Mouse (Mus musculus) heart, embryonic 15.5 days (tissue): Measurements from ENCODE around the gene Ttc28. TPM values are rescaled to one million over a fixed set of nuclear protein-coding genes. Genes with fewer than 3 reads are reported as not detected.

Source experiments
- ATAC-seq: fragments of 200-750 bp; cut with Nextera tagmentation; replicated peaks from 2 replicates; pipeline ENCODE4 v1.8.0; 2017; ENCODE audit warnings: low read depth, moderate TSS enrichment; ENCODE audit not compliant: insufficient number of reproducible peaks, insufficient read depth, low FRiP score
- H3K27ac ChIP-seq: fragments of 300-500 bp; sonication (generic); 2 replicates; pipeline ENCODE4 v1.5.1; 2015; ENCODE audit warnings: mild to moderate bottlenecking, inconsistent platforms
- H3K27me3 ChIP-seq: fragments of 300-500 bp; sonication (generic); 2 replicates; pipeline ENCODE4 v1.6.1; 2015; ENCODE audit warnings: inconsistent platforms
- H3K36me3 ChIP-seq: fragments of 300-500 bp; sonication (generic); 2 replicates; pipeline ENCODE4 v1.6.1; 2015; ENCODE audit warnings: mild to moderate bottlenecking, inconsistent platforms
- H3K4me1 ChIP-seq: fragments of 300-500 bp; sonication (generic); replicated peaks from 2 replicates; pipeline ENCODE4 v1.6.1; 2015; ENCODE audit warnings: inconsistent platforms
- H3K4me2 ChIP-seq: fragments of 300-500 bp; sonication (generic); 2 replicates; pipeline ENCODE4 v1.6.1; 2015; ENCODE audit warnings: inconsistent platforms, mild to moderate bottlenecking, moderate library complexity
- H3K4me3 ChIP-seq: fragments of 300-500 bp; sonication (generic); 2 replicates; pipeline ENCODE4 v1.5.1; 2015; ENCODE audit warnings: mild to moderate bottlenecking, inconsistent platforms
- H3K9ac ChIP-seq: fragments of 300-500 bp; sonication (generic); 2 replicates; pipeline ENCODE4 v1.6.1; 2015; ENCODE audit warnings: mild to moderate bottlenecking, inconsistent platforms
- H3K9me3 ChIP-seq: fragments of 300-500 bp; sonication (generic); replicated peaks from 2 replicates; pipeline ENCODE4 v1.6.1; 2016; ENCODE audit warnings: inconsistent platforms
- WGBS: fragments of 180-500 bp; shearing (Covaris S2); methylation state at CpG from one replicate; pipeline ENCODE4 v1.1.7; 2015; ENCODE audit warnings: mixed read lengths; 5-methylcytosine and 5-hydroxymethylcytosine counted together
- microRNA counts: library from miRNA; unstranded; fragments of <30 nt; microRNA quantifications from one replicate; lab custom pipeline; 2016
- microRNA-seq: library from miRNA; unstranded; fragments of <30 nt; microRNA quantifications from one replicate; pipeline ENCODE4, GENCODE M21; 2016
- polyA plus RNA-seq: library from polyadenylated mRNA; unstranded; fragments of >200 nt; fragmentation: Nextera tagmentation; extraction: Ambion mirVana; gene quantifications from 2 replicates; pipeline ENCODE4 v1.2.1, GENCODE M21; 2015

Ttc28 gene
- polyA plus RNA-seq, 1 experiment from 2014 or later: 5.8 TPM

DNA sequence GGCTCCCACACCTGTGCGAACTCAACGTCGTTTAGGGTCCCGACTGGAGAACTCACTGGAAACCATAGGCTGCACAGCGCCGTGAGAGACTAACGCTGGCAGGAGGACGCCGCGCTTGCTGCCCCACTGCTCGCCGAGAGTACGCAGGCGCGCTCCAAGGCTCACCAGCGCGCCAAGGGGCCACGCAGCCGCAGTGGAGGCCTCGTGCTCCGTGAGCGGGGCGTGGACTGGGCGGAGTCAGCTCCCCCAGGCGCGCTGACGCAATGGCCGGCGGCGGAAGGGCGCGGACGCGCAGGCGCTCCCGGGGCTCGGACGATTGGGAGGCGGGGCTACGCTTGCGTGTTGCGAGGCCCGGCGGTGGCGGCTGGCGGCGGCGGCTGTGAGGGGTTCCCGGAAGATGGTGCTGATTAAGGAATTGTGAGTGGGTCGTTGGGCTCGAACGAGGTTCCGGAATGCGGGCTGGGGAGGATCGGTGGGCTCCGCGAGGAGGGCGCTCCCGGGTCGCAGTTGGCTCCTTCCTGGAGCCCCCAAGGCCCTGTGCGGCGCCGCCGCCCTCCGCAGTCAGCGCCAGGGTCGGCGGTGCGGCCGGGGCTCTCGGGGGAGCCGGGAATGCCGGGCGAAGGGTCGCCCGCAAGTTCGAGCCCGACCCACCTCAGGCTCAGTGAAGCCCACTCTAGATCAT is 451.0 kb downstream of the Ttc28 start, which contains the start of gene Pitpnb:
TSS of gene Pitpnb (plus strand) at position 347 of the 682 bp plus-strand sequence.
- Histone ChIP-seq H3K9ac (peak within 1 kb of the TSS; percentile 96), H3K36me3 (peaks cover 4% of the 10 kb centered on the region; the same call in 1 of the 2 replicates), H3K9me3 (no peaks in the 10 kb centered on the region), H3K27me3 (no peaks in the 10 kb centered on the region), H3K4me1 (peaks cover 17% of the 10 kb centered on the region), H3K4me2 (peak within 1 kb of the TSS; percentile 81), H3K4me3 (peak within 1 kb of the TSS; percentile 90), H3K27ac (peak within 1 kb of the TSS; percentile 84)
- peak; percentile 99 for ATAC-seq
- WGBS: under 1% methylated on average over 78 of the region's 78 CpGs

GRCm38 (mm10) chr5:111331099-111331435 is 451.5 kb downstream of the Ttc28 start:
- Histone ChIP-seq H3K4me2 (peak overlapping the region; percentile 81), H3K27ac (peak overlapping the region; percentile 84), H3K9me3 (no peaks in the 10 kb centered on the region), H3K4me1 (peaks cover 20% of the 10 kb centered on the region), H3K36me3 (peaks cover 4% of the 10 kb centered on the region; the same call in 1 of the 2 replicates), H3K27me3 (no peaks in the 10 kb centered on the region), H3K9ac (peak overlapping the region; percentile 96), H3K4me3 (peak overlapping the region; percentile 90)
- no peak; the same call in 1 of the 2 replicates for ATAC-seq
- WGBS: under 1% methylated on average over 14 of the region's 14 CpGs

GRCm38 (mm10) chr5:111335939-111336691 is 456.5 kb downstream of the Ttc28 start:
- Histone ChIP-seq H3K4me1 (peaks cover 17% of the 10 kb centered on the region), H3K27me3 (no peaks in the 10 kb centered on the region), H3K4me3 (no peak overlapping the region), H3K4me2 (no peak overlapping the region), H3K9ac (no peak overlapping the region), H3K27ac (no peak overlapping the region), H3K36me3 (peaks cover 21% of the 10 kb centered on the region; the same call in 1 of the 2 replicates), H3K9me3 (no peaks in the 10 kb centered on the region)
- 67% methylated on average over 8 of the region's 8 CpGs for WGBS
- no peak for ATAC-seq

MicroRNAs encoded within 50 kb of the gene (microRNA counts, 519-probe panel; counts per million panel counts)
- 2,089 counts per million, percentile 27 among the panel's probes with 10 or more counts for microRNA mmu-miR-701 (lab: Ali Mortazavi, UCI)

Small RNA genes within 50 kb of the gene (microRNA-seq; reads per million reads assigned to microRNA genes)
- gene Mir701: 62.2 reads per million, percentile 45 among the genes with 10 or more reads in this experiment

Other genes with a start within 250 kb of the Ttc28 start
- gene Noc4l, start 226.4 kb upstream of the Ttc28 start, polyA plus RNA-seq: 24.1 and 39.4 TPM in 2 replicates
- 11.2 and 11.8 TPM in 2 replicates for gene Ddx51, start 226.4 kb upstream of the Ttc28 start, polyA plus RNA-seq
- gene Ep400, start 109.1 kb upstream of the Ttc28 start, polyA plus RNA-seq: 22.9 and 35.7 TPM in 2 replicates
- 27.2 and 34.2 TPM in 2 replicates for gene Pus1, start 99.1 kb upstream of the Ttc28 start, polyA plus RNA-seq
- 9.2 and 15.9 TPM in 2 replicates for gene Ulk1, start 69.7 kb upstream of the Ttc28 start, polyA plus RNA-seq
- 23.1 and 26.7 TPM in 2 replicates for gene Hscb, start 40.0 kb upstream of the Ttc28 start, polyA plus RNA-seq
- gene Chek2, start 39.8 kb upstream of the Ttc28 start, polyA plus RNA-seq: 12.9 and 17.4 TPM in 2 replicates